Mouse (Mus musculus) cerebellum, adult 11 months (tissue): ENCODE measurements around the gene Olfr887.

Experiments
- DNase-seq: peaks from one replicate; pipeline ENCODE4 v3.0.0; 2022

Gene Olfr887

GRCm38 (mm10) chr9:38083772-38084171 is at the start of gene Olfr887:
Olfr887 (plus strand) TSS chr9:38084072.
- no peak for DNase-seq

GRCm38 (mm10) chr9:38046255-38046654 is 37.6 kb upstream of the Olfr887 start, which contains the start of gene Olfr884:
Olfr884 (plus strand) TSS chr9:38046555.
- DNase-seq: no peak

GRCm38 (mm10) chr9:38061022-38061421 is 22.9 kb upstream of the Olfr887 start, which contains the start of gene Olfr885:
Olfr885 (plus strand) TSS chr9:38061322.
- DNase-seq: no peak

- no peak for DNase-seq
These were observed 24.0 kb downstream of the Olfr887 start, which contains the start of gene Olfr888 for GRCm38 (mm10) chr9:38107828-38108227. Olfr888 (plus strand) TSS chr9:38108128.

- DNase-seq: no peak
These were observed 31.0 kb downstream of the Olfr887 start, which contains the start of gene Olfr889 for GRCm38 (mm10) chr9:38114898-38115297. Olfr889 (plus strand) TSS chr9:38115198.
